21 mouse cellular contexts compared by ENCODE assay signal in genomic region chr16:70334812-70335211, GRCm38 (mm10). TPM values are rescaled to one million over a fixed set of nuclear protein-coding genes. Genes with fewer than 3 reads are reported as not detected.
DNase-seq lines count a peak whose midpoint lies in the region; ATAC-seq and TF ChIP-seq lines count a peak whose summit lies in the region.
"Had no signal": no experiment of that assay in that cellular context is flagged by ENCODE, and none has a peak within 500 bp of the region (broad histone marks: within the 10 kb centered on the region; RNA-seq: fewer than 3 reads in every experiment).

No protein-coding gene starts in this region.

- H3K4me2 ChIP-seq in intestine, postnatal 0 days (replicated peaks; ENCODE audit: low read depth), result no peak overlapping the region
- H3K4me2 ChIP-seq: embryonic facial prominence, embryonic 15.5 days; hindbrain, embryonic 12.5 days had no signal

- ATAC-seq in CD4-positive, CD25-positive, alpha-beta regulatory T cell, adult 4 months, result peak; percentile 32
- ATAC-seq in intestine, postnatal 0 days, result peak; percentile 88
- ATAC-seq: forebrain, embryonic 14.5 days had no signal

- H3K9me3 ChIP-seq in intestine, postnatal 0 days (ENCODE audit: control insufficient read depth), result no peaks in the 10 kb centered on the region
- H3K9me3 ChIP-seq: embryonic facial prominence, embryonic 15.5 days; forebrain, embryonic 10.5 days; heart, embryonic 10.5 days; hindbrain, embryonic 12.5 days had no signal

- WGBS in intestine, postnatal 0 days, result 75% methylated on average over 5 of the region's 5 CpGs

- H3K36me3 ChIP-seq in intestine, postnatal 0 days (ENCODE audit: control insufficient read depth, insufficient read depth), result no peaks in the 10 kb centered on the region
- H3K36me3 ChIP-seq: embryonic facial prominence, embryonic 15.5 days; forebrain, embryonic 10.5 days; heart, embryonic 10.5 days; hindbrain, embryonic 12.5 days had no signal

- H3K9ac ChIP-seq in intestine, postnatal 0 days (ENCODE audit: low read depth, low read length), result no peak overlapping the region
- H3K9ac ChIP-seq: embryonic facial prominence, embryonic 15.5 days; hindbrain, embryonic 12.5 days had no signal

- TF ChIP-seq CTCF in gastrocnemius, adult 2 months (IDR thresholded peaks at IDR 0.05), result no peak
- no peak for TF ChIP-seq CTCF in left cerebral cortex, adult 2 months (IDR thresholded peaks at IDR 0.05)
- no peak for TF ChIP-seq CTCF in intestine, postnatal 0 days (IDR thresholded peaks at IDR 0.05; ENCODE audit: low read depth)

- no peaks in the 10 kb centered on the region for H3K4me1 ChIP-seq in intestine, postnatal 0 days (replicated peaks; ENCODE audit: control insufficient read depth, insufficient read depth, low read length)
- H3K4me1 ChIP-seq: embryonic facial prominence, embryonic 15.5 days; heart, embryonic 10.5 days; hindbrain, embryonic 12.5 days had no signal

- DNase-seq in gastrocnemius, adult 2 months, result no peak
- no peak for DNase-seq in gastrocnemius, postnatal 10 days
- DNase-seq in left cerebral cortex, adult 2 months (ENCODE audit: extremely low spot score in 1 of 2, low spot score in 2 of 2), result no peak
- DNase-seq in left cerebral cortex, postnatal 36 days (ENCODE audit: low spot score in 2 of 2), result no peak
- DNase-seq in cerebellum, adult 18-20 months, result no peak
- no peak for DNase-seq in right cerebral cortex, postnatal 36 days (ENCODE audit: low spot score in 2 of 2)
- DNase-seq: adrenal gland, postnatal 10 days; cerebellum, adult 11-12 months; cerebellum, adult 9-11 months; embryo, embryonic 11 days; heart, adult 18-20 months; heart, postnatal 10 days; heart, postnatal 4 days had no signal

- intact Hi-C loops in gastrocnemius, adult 2 months (cut with DNase I), result no loop called here
- intact Hi-C loops in left cerebral cortex, adult 2 months (cut with DNase I), result no loop called here
- intact Hi-C loops in left cerebral cortex, postnatal 36 days (cut with DNase I), result no loop called here

- H3K4me3 ChIP-seq in gastrocnemius, adult 2 months, result peak overlapping the region; percentile 35
- H3K4me3 ChIP-seq in left cerebral cortex, adult 2 months, result peak overlapping the region; percentile 24; the same call in 1 of the 2 replicates
- H3K4me3 ChIP-seq in intestine, postnatal 0 days (ENCODE audit: low read depth, low read length), result no peak overlapping the region
- H3K4me3 ChIP-seq: embryonic facial prominence, embryonic 15.5 days; erythroblast, embryonic 14.5 days; forebrain, embryonic 10.5 days; heart, embryonic 10.5 days; hindbrain, embryonic 12.5 days had no signal

- no peaks in the 10 kb centered on the region for H3K27me3 ChIP-seq in intestine, postnatal 0 days (replicated peaks; ENCODE audit: control insufficient read depth, insufficient read depth, low read length)
- H3K27me3 ChIP-seq: embryonic facial prominence, embryonic 15.5 days; hindbrain, embryonic 12.5 days had no signal

- peak overlapping the region; percentile 1; the same call in 1 of the 2 replicates for H3K27ac ChIP-seq in gastrocnemius, adult 2 months
- no peak overlapping the region for H3K27ac ChIP-seq in left cerebral cortex, adult 2 months
- peak overlapping the region; percentile 46; the same call in 1 of the 2 replicates for H3K27ac ChIP-seq in intestine, postnatal 0 days (ENCODE audit: low read depth, low read length)
- H3K27ac ChIP-seq: embryonic facial prominence, embryonic 15.5 days; forebrain, embryonic 10.5 days; heart, embryonic 10.5 days; hindbrain, embryonic 12.5 days had no signal

RNA-seq across cellular contexts. Expression of gene Gbe1, which starts 21.1 kb away (rescaled TPM):
- total RNA-seq in gastrocnemius, adult 2 months (2021), result 10 to 100 TPM; 53.8 to 77.1 TPM
- total RNA-seq in gastrocnemius, postnatal 10 days (2021), result 10 to 100 TPM; 32.0 to 39.5 TPM
- 1 to 10 TPM; 8.4 to 8.6 TPM for total RNA-seq in left cerebral cortex, adult 2 months (2021)
- 10 to 100 TPM in 1 of 2 experiments, 1 to 10 TPM in 1; 9.1 to 11.3 TPM for total RNA-seq in left cerebral cortex, postnatal 36 days (2021)
- polyA plus RNA-seq in CD4-positive, CD25-positive, alpha-beta regulatory T cell, adult 4 months (2017; shearing (Covaris generic)), result 10 to 100 TPM; 16.0 to 16.8 TPM
- polyA plus RNA-seq in intestine, postnatal 0 days (2015; fragmentation: Nextera tagmentation; extraction: Ambion mirVana), result 25.7 and 26.1 TPM in 2 replicates
